Mouse (Mus musculus) hindbrain, embryonic 10.5 days (tissue): Measurements from ENCODE around the gene Rcan1. TPM values are rescaled to one million over a fixed set of nuclear protein-coding genes. Genes with fewer than 3 reads are reported as not detected.
A peak's percentile ranks its signal among the peaks of the same experiment; 100 is the strongest.

Experiments
- DNase-seq: peaks from one replicate; pipeline ENCODE4 v3.0.0-alpha.2; 2017; ENCODE audit warnings: low spot score
- H3K27ac ChIP-seq: fragments of 300-500 bp; sonication (generic); 2 replicates; pipeline ENCODE4 v1.5.1; 2016; ENCODE audit warnings: mild to moderate bottlenecking, moderate library complexity
- H3K27me3 ChIP-seq: fragments of 300-500 bp; sonication (generic); 2 replicates; pipeline ENCODE4 v1.6.1; 2016; ENCODE audit warnings: mild to moderate bottlenecking; ENCODE audit not compliant: poor library complexity, insufficient read depth, severe bottlenecking
- H3K36me3 ChIP-seq: fragments of 300-500 bp; sonication (generic); 2 replicates; pipeline ENCODE4 v1.6.1; 2016; ENCODE audit warnings: mild to moderate bottlenecking, moderate library complexity
- H3K4me1 ChIP-seq: fragments of 300-500 bp; sonication (generic); replicated peaks from 2 replicates; pipeline ENCODE4 v1.6.1; 2016; ENCODE audit warnings: mild to moderate bottlenecking
- H3K4me3 ChIP-seq: fragments of 300-500 bp; sonication (generic); 2 replicates; pipeline ENCODE4 v1.5.1; 2016; ENCODE audit warnings: mild to moderate bottlenecking, moderate library complexity
- H3K9me3 ChIP-seq: fragments of 300-500 bp; sonication (generic); 2 replicates; pipeline ENCODE4 v1.6.1; 2016; ENCODE audit warnings: mild to moderate bottlenecking, moderate library complexity
- WGBS: fragments of 180-500 bp; shearing (Covaris S2); methylation state at CpG from one replicate; pipeline ENCODE4 v1.1.7; 2016; 5-methylcytosine and 5-hydroxymethylcytosine counted together
- polyA plus RNA-seq: library from polyadenylated mRNA; unstranded; fragments of >200 nt; fragmentation: Nextera tagmentation; extraction: Ambion mirVana; gene quantifications from 2 replicates; pipeline ENCODE4 v1.2.1, GENCODE M21; 2016

Gene Rcan1
- polyA plus RNA-seq, 1 experiment from 2014 or later = 39.6 TPM

DNA sequence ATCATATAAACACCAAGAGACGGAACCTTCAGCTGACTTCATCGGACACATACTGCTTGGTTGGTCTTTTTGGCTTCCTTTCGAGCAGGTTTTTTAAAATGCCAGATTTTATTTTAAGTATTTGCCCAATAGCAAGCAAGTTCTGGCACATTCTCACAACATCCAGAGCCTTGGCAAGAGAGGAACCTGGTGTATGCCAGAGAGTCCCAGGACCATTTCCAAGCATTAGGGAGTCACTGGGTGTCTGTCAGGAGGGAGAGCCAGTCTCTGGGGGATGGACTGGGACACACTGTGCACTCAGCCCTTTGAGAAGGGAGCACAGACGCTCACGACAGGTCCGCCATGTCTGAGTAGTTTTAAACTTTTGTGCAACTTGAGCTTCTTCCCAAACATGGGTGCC is 93.7 kb downstream of the Rcan1 start:
- H3K36me3 ChIP-seq = no peaks in the 10 kb centered on the region
- no peak overlapping the region for H3K27ac ChIP-seq
- WGBS = 94% methylated on average over 6 of the region's 6 CpGs
- no peak overlapping the region for H3K4me3 ChIP-seq
- H3K9me3 ChIP-seq = no peaks in the 10 kb centered on the region
- H3K27me3 ChIP-seq = no peaks in the 10 kb centered on the region
- peaks cover 20% of the 10 kb centered on the region for H3K4me1 ChIP-seq
- DNase-seq = no peak

DNA sequence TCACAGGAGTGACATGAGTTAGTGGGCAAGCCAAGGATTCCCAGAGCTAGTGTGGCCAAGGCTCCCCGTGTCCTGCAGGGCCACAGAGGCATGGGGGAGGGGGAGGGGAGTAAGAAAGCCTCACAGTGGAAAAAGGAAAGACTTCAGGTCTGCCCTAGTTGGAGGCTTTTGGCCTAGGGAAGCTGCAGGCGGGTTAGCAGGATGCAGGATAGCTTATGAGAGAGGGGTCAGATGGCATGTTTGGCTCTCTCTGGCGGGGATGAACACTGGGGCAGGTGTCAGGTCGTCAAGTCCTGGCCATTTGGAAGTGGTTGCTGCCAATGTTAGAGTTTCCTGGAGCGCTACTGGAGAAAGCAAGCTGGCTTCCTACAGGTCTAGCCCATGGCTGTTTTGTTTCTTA is 99.0 kb downstream of the Rcan1 start:
- H3K4me1 ChIP-seq = peaks cover 47% of the 10 kb centered on the region
- H3K36me3 ChIP-seq = no peaks in the 10 kb centered on the region
- WGBS = 55% methylated on average over 5 of the region's 5 CpGs
- no peaks in the 10 kb centered on the region for H3K9me3 ChIP-seq
- DNase-seq = no peak
- H3K4me3 ChIP-seq = no peak overlapping the region
- peak overlapping the region; percentile 66 for H3K27ac ChIP-seq
- no peaks in the 10 kb centered on the region for H3K27me3 ChIP-seq

DNA sequence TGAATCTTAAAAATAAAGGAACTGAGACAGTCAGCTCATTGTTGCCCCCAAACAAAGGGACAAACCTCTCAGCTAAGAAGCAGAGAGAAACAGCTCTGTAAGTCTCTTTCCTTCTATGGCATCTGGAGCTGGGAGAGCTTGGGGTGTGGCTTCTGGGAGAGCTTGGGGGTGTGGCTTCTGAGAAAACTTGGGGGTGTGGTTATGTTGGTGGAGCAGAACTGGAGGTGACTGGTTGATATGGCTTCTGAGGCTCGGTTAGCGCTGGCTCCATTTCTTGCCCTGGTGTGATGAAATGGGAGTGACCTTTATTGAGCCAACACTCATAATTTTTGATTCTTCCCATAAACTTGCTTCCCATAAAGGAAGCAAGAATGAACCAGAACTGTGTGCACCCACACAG is 101.4 kb downstream of the Rcan1 start:
- no peak for DNase-seq
- Histone ChIP-seq H3K4me3 (no peak overlapping the region), H3K9me3 (no peaks in the 10 kb centered on the region), H3K27me3 (no peaks in the 10 kb centered on the region), H3K4me1 (peaks cover 60% of the 10 kb centered on the region), H3K36me3 (no peaks in the 10 kb centered on the region), H3K27ac (no peak overlapping the region)
- WGBS = 55% methylated on average over 2 of the region's 2 CpGs

DNA sequence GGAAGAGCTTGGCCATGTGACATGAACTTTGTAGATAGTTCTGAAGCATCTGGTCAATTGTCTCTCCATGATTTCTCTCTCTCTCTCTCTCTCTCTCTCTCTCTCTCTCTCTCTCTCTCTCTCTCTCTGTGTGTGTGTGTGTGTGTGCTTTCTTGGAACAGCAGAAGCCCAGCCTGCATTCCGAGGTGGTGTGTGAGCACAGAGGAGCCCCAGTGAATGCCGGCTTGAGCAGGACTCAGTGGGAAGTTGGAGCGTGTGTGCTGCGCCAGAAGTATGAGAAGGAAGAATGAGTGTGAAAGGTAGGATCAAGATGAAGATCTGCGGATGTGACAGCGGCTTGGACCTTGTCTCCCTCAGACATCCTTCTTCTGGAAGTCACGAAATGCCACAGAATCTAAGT is 105.2 kb downstream of the Rcan1 start:
- Histone ChIP-seq H3K9me3 (no peaks in the 10 kb centered on the region), H3K4me1 (peaks cover 36% of the 10 kb centered on the region), H3K27ac (peak overlapping the region; percentile 14; the same call in 1 of the 2 replicates), H3K4me3 (no peak overlapping the region), H3K36me3 (no peaks in the 10 kb centered on the region), H3K27me3 (peaks cover 3% of the 10 kb centered on the region; the same call in 1 of the 2 replicates)
- no peak for DNase-seq
- WGBS = 53% methylated on average over 7 of the region's 7 CpGs

DNA sequence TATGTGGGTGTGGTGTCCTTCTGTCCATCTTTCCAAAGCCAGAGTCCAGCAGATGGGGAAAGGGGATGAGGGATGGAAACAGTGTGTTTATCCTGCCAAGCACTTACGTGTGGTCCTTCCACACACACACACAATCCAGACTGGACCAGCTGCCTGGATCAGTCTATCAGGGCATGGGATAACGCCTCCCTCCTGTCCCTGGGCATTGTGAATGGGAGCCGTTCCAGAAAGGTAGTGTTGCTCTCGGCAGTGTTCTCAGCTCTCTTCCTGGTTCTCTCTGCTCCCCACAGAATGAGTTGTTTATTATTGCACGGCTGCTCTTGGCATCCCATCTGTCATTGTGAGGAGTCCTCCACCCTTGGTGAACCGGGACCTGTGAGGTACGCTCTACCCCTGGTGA is 110.0 kb downstream of the Rcan1 start:
- Histone ChIP-seq H3K27me3 (peaks cover 34% of the 10 kb centered on the region), H3K36me3 (no peaks in the 10 kb centered on the region), H3K9me3 (no peaks in the 10 kb centered on the region), H3K4me3 (no peak overlapping the region), H3K27ac (no peak overlapping the region), H3K4me1 (peaks cover 50% of the 10 kb centered on the region)
- 81% methylated on average over 7 of the region's 7 CpGs for WGBS
- no peak for DNase-seq

DNA sequence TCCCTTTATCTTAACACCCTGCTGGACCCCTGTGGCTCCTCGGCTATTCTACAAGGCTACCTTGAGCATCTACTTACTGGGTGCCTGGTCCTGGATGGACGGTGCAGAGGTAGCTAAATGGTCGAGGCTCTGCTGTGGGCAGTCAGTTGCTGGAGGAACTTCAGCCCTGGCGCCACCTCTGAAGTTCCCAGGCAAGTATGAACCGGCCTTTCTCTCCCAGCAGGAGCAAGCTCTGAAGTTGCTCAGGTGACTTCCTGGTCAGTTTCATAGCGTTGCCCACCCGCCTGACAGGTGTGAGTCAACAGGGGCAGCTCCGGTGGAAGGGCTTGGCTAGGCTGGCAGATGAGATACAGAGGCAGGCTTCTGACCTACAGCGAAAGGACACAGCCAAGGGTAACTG is 111.4 kb downstream of the Rcan1 start, which contains the start of gene Kcne1:
Gene Kcne1 (minus strand): TSS at position 240 of the 400 bp plus-strand sequence.
- Histone ChIP-seq H3K4me3 (0 out of 2 replicates have a peak within 1 kb of the TSS, but pooled peaks have one; percentile 9), H3K9me3 (no peaks in the 10 kb centered on the region), H3K27ac (peak within 1 kb of the TSS; percentile 57), H3K4me1 (peaks cover 44% of the 10 kb centered on the region), H3K27me3 (peaks cover 38% of the 10 kb centered on the region), H3K36me3 (no peaks in the 10 kb centered on the region)
- DNase-seq = no peak
- 57% methylated on average over 9 of the region's 9 CpGs for WGBS

DNA sequence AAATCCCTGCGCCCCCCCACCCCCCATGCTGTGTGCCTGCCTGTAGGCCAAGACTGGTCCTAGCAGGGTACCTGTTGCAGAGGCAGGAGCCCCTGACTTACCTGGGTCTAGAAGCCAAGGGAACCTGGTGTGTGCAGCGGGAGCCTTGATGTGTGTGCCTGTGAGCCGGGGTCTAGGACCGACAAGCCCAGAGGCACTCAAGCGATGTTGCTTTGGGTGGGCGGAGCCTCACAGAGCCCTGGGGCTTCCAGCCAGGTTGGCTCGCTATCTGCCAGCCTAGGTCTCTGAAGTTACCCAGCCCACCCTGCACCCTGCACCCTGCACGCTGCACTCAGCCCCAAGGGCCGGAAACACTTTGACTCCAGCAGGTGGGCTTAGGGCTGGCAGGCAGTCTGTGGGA is 111.9 kb downstream of the Rcan1 start:
- Histone ChIP-seq H3K27me3 (peaks cover 38% of the 10 kb centered on the region), H3K4me1 (peaks cover 48% of the 10 kb centered on the region), H3K4me3 (0 out of 2 replicates have a peak overlapping the region, but pooled peaks have one; percentile 9), H3K9me3 (no peaks in the 10 kb centered on the region), H3K27ac (peak overlapping the region; percentile 57), H3K36me3 (no peaks in the 10 kb centered on the region)
- no peak for DNase-seq
- WGBS = 21% methylated on average over 9 of the region's 9 CpGs

DNA sequence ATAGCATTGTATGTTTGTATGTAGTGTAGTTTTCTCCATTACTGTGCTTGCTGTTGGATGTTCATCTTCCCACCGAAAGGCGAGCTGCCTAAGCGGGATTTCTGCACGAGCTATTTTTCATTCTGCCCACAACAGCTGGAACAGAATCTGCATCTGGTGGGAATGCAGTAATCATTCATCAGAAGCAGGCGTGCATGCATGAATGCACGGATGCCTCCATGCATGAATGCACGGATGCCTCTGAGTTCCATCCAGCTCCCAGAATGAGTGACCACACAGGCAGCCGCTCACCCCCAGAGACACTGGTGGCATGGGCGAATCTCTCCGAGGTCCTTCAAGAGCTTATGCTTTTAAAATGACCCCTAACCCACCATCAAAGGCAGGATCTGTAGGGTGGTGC is 113.1 kb downstream of the Rcan1 start:
- H3K27ac ChIP-seq = peak overlapping the region; percentile 31; the same call in 1 of the 2 replicates
- DNase-seq = no peak

DNA sequence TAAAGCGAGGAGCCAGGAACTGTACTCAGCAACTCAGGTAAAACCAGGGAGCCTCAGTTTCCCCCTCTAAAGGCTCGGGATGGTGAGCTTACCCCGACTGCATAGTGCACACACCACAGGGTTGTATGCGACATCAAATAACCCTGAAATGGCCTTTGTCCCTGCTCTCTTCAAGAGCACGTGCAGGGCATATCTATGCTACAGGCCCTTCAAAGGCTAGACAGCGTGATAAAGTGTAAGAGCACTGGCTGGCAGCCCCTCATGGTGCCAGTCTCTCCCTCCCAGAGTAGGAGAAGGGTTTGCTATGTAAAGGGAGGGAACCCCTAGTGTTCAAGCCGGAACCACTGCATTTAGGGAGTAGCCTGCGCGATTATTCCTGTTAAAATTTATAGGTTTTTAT is 113.6 kb downstream of the Rcan1 start:
- Histone ChIP-seq H3K4me3 (no peak overlapping the region), H3K27me3 (peaks cover 38% of the 10 kb centered on the region), H3K27ac (peak overlapping the region; percentile 23; the same call in 1 of the 2 replicates), H3K36me3 (no peaks in the 10 kb centered on the region), H3K4me1 (peaks cover 43% of the 10 kb centered on the region), H3K9me3 (no peaks in the 10 kb centered on the region)
- DNase-seq = no peak
- WGBS = 63% methylated on average over 9 of the region's 9 CpGs

More for the DNA sequence above, 113.1 kb downstream of the Rcan1 start:
- Histone ChIP-seq H3K27me3 (peaks cover 38% of the 10 kb centered on the region), H3K4me1 (peaks cover 48% of the 10 kb centered on the region), H3K36me3 (no peaks in the 10 kb centered on the region), H3K4me3 (no peak overlapping the region), H3K9me3 (no peaks in the 10 kb centered on the region)
- WGBS = 42% methylated on average over 10 of the region's 10 CpGs

DNA sequence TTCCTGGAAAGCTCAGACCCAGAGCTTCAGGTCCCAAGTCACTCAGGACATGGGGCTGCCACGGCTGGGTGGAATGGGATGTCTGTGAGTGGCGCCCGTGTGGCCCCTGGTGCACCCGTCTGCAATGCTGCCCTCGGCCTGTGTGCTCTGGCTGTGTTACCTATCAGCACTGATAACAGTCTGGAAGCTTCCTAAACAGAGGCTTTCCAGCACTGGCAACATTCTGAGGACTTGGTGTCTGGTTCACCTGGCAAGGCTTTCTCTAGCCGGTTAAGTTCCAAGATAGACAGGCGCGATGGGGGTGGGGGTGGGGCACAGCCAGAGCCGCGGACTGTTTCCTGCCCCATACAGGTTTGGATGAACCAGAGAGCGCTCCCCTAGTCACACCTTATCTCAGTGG is 114.7 kb downstream of the Rcan1 start:
- Histone ChIP-seq H3K4me3 (no peak overlapping the region), H3K4me1 (peaks cover 43% of the 10 kb centered on the region), H3K36me3 (no peaks in the 10 kb centered on the region), H3K27ac (no peak overlapping the region), H3K9me3 (no peaks in the 10 kb centered on the region), H3K27me3 (peaks cover 38% of the 10 kb centered on the region)
- DNase-seq = no peak
- WGBS = 79% methylated on average over 11 of the region's 11 CpGs

DNA sequence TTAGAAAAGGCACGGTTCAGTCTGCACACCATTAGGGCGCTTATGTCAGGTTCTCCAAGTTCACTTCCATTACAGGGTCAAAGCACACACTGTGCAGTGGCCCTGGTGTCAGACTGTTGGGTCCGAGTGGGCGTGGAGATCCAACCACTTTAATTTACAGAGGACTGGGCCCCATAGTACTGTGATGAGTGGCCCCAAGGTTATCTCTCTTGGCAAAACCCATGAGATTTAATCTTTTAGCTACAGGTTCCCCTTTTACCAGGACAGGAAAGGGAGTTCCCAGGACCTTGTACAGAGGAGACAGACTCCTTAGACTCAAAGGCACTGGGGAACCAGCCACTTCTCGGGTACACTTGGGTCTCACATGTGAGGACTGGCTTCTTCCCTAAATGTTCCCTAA is 115.3 kb downstream of the Rcan1 start:
- Histone ChIP-seq H3K4me1 (peaks cover 43% of the 10 kb centered on the region), H3K36me3 (no peaks in the 10 kb centered on the region), H3K27ac (no peak overlapping the region), H3K9me3 (no peaks in the 10 kb centered on the region), H3K4me3 (no peak overlapping the region), H3K27me3 (peaks cover 36% of the 10 kb centered on the region)
- DNase-seq = no peak
- 86% methylated on average over 5 of the region's 5 CpGs for WGBS

DNA sequence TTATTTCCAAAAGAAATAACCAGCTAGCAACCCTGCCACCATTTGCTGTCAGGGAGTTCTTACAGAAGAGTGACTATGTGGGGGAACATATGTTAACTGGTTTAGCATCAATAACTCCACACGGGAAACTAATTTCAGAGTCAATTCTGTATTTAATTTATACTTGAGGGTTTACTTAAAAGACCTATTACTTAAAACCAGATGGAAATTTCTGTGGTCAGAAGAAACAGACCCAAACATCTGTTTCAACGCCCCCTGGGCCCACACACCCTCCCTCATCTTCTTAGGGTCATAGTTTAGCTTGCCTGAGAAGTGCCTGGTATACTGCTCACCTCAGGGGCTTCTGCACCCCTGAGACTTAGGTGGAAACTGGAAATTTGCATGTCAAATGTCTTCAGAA is 116.8 kb downstream of the Rcan1 start:
- no peak for DNase-seq
- Histone ChIP-seq H3K9me3 (no peaks in the 10 kb centered on the region), H3K4me1 (peaks cover 36% of the 10 kb centered on the region), H3K27ac (no peak overlapping the region), H3K36me3 (no peaks in the 10 kb centered on the region), H3K27me3 (peaks cover 29% of the 10 kb centered on the region), H3K4me3 (no peak overlapping the region)
- 79% methylated on average over 2 of the region's 2 CpGs for WGBS

DNA sequence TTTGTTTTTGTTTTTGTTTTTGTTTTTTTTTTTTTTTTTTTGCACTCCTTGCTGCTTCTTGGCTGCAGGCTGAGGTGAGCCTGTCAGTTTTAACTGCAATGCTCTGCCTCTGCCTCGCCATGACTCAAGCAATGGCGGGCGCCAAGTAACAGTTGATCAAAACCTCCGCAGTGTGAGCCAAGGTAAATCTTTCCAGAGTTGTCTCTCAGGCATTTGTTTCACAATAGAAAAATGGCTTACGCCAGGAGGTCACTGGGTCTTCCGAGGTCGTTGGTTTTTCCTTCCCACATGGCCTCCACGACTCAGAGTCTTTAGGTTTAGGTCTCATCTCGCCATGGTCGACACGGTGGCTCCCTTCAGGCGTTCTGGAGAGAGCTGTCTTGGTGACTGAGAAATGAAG is 117.4 kb downstream of the Rcan1 start:
- no peaks in the 10 kb centered on the region for H3K9me3 ChIP-seq

DNA sequence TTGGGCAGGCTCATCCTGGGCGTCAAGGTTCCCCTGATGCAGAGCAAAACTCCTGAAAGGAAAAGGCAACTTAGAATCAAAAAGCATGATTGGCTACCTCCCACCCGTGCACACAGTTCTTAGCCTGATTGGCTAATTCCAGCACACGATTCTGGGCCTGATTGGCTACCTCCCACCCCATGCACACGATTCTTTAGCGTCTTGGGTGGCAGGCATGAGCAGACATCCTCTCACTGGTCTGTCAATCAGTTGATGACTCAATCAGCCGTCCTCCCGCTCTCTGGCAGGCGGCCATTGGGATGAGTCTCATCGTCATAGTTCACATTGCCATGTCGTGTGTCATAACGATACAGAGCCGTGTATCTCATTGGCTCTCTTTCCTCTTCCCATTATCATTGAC is 121.7 kb downstream of the Rcan1 start:
- WGBS = 79% methylated on average over 12 of the region's 12 CpGs
- H3K9me3 ChIP-seq = no peaks in the 10 kb centered on the region
- DNase-seq = no peak
- H3K27ac ChIP-seq = peak overlapping the region; percentile 9; the same call in 1 of the 2 replicates
- H3K4me1 ChIP-seq = peaks cover 25% of the 10 kb centered on the region
- no peak overlapping the region for H3K4me3 ChIP-seq
- H3K27me3 ChIP-seq = no peaks in the 10 kb centered on the region
- H3K36me3 ChIP-seq = no peaks in the 10 kb centered on the region

More for the DNA sequence above, 117.4 kb downstream of the Rcan1 start:
- WGBS = 88% methylated on average over 12 of the region's 12 CpGs
- Histone ChIP-seq H3K4me3 (no peak overlapping the region), H3K36me3 (no peaks in the 10 kb centered on the region), H3K27me3 (peaks cover 25% of the 10 kb centered on the region), H3K27ac (no peak overlapping the region), H3K4me1 (peaks cover 30% of the 10 kb centered on the region)
- no peak for DNase-seq
